Mouse (Mus musculus): ENCODE measurements at regions not wholly inside any gene's neighbourhood (a gene's known extent, or its start where the extent isn't known, plus 50 kb on each side); places are given as distances from the start of the nearest gene placed in this dataset.

GRCm38 (mm10) chr15:67048148-67048547, 547.4 kb upstream of the Lrrc6 start:
- TF ChIP-seq CTCF (IDR thresholded peaks at IDR 0.05; ENCODE audit: insufficient read depth, low read depth, low read length) (no peak), POLR2A (IDR thresholded peaks at IDR 0.05; ENCODE audit: insufficient read depth, low read depth, low read length) (no peak)

Measured in olfactory bulb, adult 2 months (tissue).